Mouse (Mus musculus): ENCODE measurements around the gene 1700018F24Rik. TPM values are rescaled to one million over a fixed set of nuclear protein-coding genes. Genes with fewer than 3 reads are reported as not detected.

The 1700018F24Rik gene
- polyA plus RNA-seq, 1 experiment from 2014 or later = not detected

GRCm38 (mm10) chr5:145083632-145084451 is 41.1 kb downstream of the 1700018F24Rik start, which contains the start of the genes Arpc1a and Kpna7:
TSS of gene Arpc1a (plus strand) at chr5:145083830.
TSS of gene Kpna7 (minus strand) at chr5:145084030.
- WGBS = under 1% methylated on average over 54 of the region's 54 CpGs
- peak; percentile 98 for ATAC-seq (ENCODE audit: insufficient read depth, low FRiP score, low read depth)
- Histone ChIP-seq H3K4me3 (replicated peaks) (peak within 1 kb of the TSS; percentile 95), H3K9ac (peak within 1 kb of the TSS; percentile 90), H3K9me3 (no peaks in the 10 kb centered on the region), H3K4me1 (peaks cover 8% of the 10 kb centered on the region; the same call in 1 of the 2 replicates), H3K36me3 (peaks cover 5% of the 10 kb centered on the region; the same call in 1 of the 2 replicates), H3K4me2 (peak within 1 kb of the TSS; percentile 71), H3K27me3 (replicated peaks) (no peaks in the 10 kb centered on the region), H3K27ac (peak within 1 kb of the TSS; percentile 82)

GRCm38 (mm10) chr5:145084822-145085221 is 42.0 kb downstream of the 1700018F24Rik start:
- Histone ChIP-seq H3K36me3 (peaks cover 5% of the 10 kb centered on the region; the same call in 1 of the 2 replicates), H3K27me3 (replicated peaks) (no peaks in the 10 kb centered on the region), H3K4me3 (replicated peaks) (peak overlapping the region; percentile 95), H3K4me2 (peak overlapping the region; percentile 71), H3K9me3 (no peaks in the 10 kb centered on the region), H3K4me1 (peaks cover 8% of the 10 kb centered on the region; the same call in 1 of the 2 replicates), H3K27ac (no peak overlapping the region), H3K9ac (peak overlapping the region; percentile 90; the same call in 1 of the 2 replicates)
- no peak for ATAC-seq (ENCODE audit: insufficient read depth, low FRiP score, low read depth)
- 48% methylated on average over 2 of the region's 2 CpGs for WGBS

GRCm38 (mm10) chr5:145088186-145088585 is 45.4 kb downstream of the 1700018F24Rik start:
- Histone ChIP-seq H3K4me1 (peaks cover 8% of the 10 kb centered on the region; the same call in 1 of the 2 replicates), H3K4me2 (no peak overlapping the region), H3K4me3 (replicated peaks) (no peak overlapping the region), H3K9me3 (no peaks in the 10 kb centered on the region), H3K36me3 (peaks cover 25% of the 10 kb centered on the region), H3K9ac (no peak overlapping the region), H3K27ac (no peak overlapping the region), H3K27me3 (replicated peaks) (no peaks in the 10 kb centered on the region)
- 95% methylated on average over 2 of the region's 2 CpGs for WGBS
- ATAC-seq (ENCODE audit: insufficient read depth, low FRiP score, low read depth) = no peak

GRCm38 (mm10) chr5:145089878-145090277 is 47.1 kb downstream of the 1700018F24Rik start:
- WGBS = 85% methylated on average over 3 of the region's 3 CpGs
- ATAC-seq (ENCODE audit: insufficient read depth, low FRiP score, low read depth) = no peak
- no peak overlapping the region for H3K4me3 ChIP-seq (replicated peaks)
- H3K9me3 ChIP-seq = no peaks in the 10 kb centered on the region
- H3K9ac ChIP-seq = no peak overlapping the region
- H3K4me1 ChIP-seq = 0 out of 2 replicates have a peak, but pooled peaks cover 3% of the 10 kb centered on the region
- H3K4me2 ChIP-seq = no peak overlapping the region
- no peaks in the 10 kb centered on the region for H3K27me3 ChIP-seq (replicated peaks)
- peaks cover 33% of the 10 kb centered on the region for H3K36me3 ChIP-seq
- no peak overlapping the region for H3K27ac ChIP-seq

Other genes with a start within 250 kb of the 1700018F24Rik start
- gene Smurf1, start 77.1 kb upstream of the 1700018F24Rik start, polyA plus RNA-seq (2015; fragmentation: Nextera tagmentation; extraction: Ambion mirVana) = 14.3 and 14.4 TPM in 2 replicates
- gene Gm4871, start 10.2 kb upstream of the 1700018F24Rik start, polyA plus RNA-seq (2015; fragmentation: Nextera tagmentation; extraction: Ambion mirVana) = not detected in 2 replicates
- 134 and 138 TPM in 2 replicates for gene Arpc1a, start 40.8 kb downstream of the 1700018F24Rik start, polyA plus RNA-seq (2015; fragmentation: Nextera tagmentation; extraction: Ambion mirVana)
- gene Kpna7, start 41.0 kb downstream of the 1700018F24Rik start, polyA plus RNA-seq (2015; fragmentation: Nextera tagmentation; extraction: Ambion mirVana) = 0.18 and 0.52 TPM in 2 replicates
- gene Arpc1b, start 71.2 kb downstream of the 1700018F24Rik start, polyA plus RNA-seq (2015; fragmentation: Nextera tagmentation; extraction: Ambion mirVana) = 393 and 405 TPM in 2 replicates
- 90.9 and 91.1 TPM in 2 replicates for gene Pdap1, start 97.2 kb downstream of the 1700018F24Rik start, polyA plus RNA-seq (2015; fragmentation: Nextera tagmentation; extraction: Ambion mirVana)
- 175 TPM in 2 replicates for gene Bud31, start 97.4 kb downstream of the 1700018F24Rik start, polyA plus RNA-seq (2015; fragmentation: Nextera tagmentation; extraction: Ambion mirVana)
- gene Ptcd1, start 124.1 kb downstream of the 1700018F24Rik start, polyA plus RNA-seq (2015; fragmentation: Nextera tagmentation; extraction: Ambion mirVana) = 13.7 and 13.9 TPM in 2 replicates
- gene Cpsf4, start 124.2 kb downstream of the 1700018F24Rik start, polyA plus RNA-seq (2015; fragmentation: Nextera tagmentation; extraction: Ambion mirVana) = 43.0 and 44.6 TPM in 2 replicates
- 678 and 770 TPM in 2 replicates for gene Atp5j2, start 149.1 kb downstream of the 1700018F24Rik start, polyA plus RNA-seq (2015; fragmentation: Nextera tagmentation; extraction: Ambion mirVana)
- gene Zkscan14, start 158.9 kb downstream of the 1700018F24Rik start, polyA plus RNA-seq (2015; fragmentation: Nextera tagmentation; extraction: Ambion mirVana) = 7.4 and 8.0 TPM in 2 replicates
- gene Zkscan5, start 161.6 kb downstream of the 1700018F24Rik start, polyA plus RNA-seq (2015; fragmentation: Nextera tagmentation; extraction: Ambion mirVana) = 10.4 and 12.1 TPM in 2 replicates
- gene Zfp655, start 188.7 kb downstream of the 1700018F24Rik start, polyA plus RNA-seq (2015; fragmentation: Nextera tagmentation; extraction: Ambion mirVana) = 28.7 and 31.2 TPM in 2 replicates
- 0.68 and 0.85 TPM in 2 replicates for gene Zscan25, start 237.5 kb downstream of the 1700018F24Rik start, polyA plus RNA-seq (2015; fragmentation: Nextera tagmentation; extraction: Ambion mirVana)

Data from stomach, embryonic 15.5 days (tissue).